In the genomic region with DNA sequence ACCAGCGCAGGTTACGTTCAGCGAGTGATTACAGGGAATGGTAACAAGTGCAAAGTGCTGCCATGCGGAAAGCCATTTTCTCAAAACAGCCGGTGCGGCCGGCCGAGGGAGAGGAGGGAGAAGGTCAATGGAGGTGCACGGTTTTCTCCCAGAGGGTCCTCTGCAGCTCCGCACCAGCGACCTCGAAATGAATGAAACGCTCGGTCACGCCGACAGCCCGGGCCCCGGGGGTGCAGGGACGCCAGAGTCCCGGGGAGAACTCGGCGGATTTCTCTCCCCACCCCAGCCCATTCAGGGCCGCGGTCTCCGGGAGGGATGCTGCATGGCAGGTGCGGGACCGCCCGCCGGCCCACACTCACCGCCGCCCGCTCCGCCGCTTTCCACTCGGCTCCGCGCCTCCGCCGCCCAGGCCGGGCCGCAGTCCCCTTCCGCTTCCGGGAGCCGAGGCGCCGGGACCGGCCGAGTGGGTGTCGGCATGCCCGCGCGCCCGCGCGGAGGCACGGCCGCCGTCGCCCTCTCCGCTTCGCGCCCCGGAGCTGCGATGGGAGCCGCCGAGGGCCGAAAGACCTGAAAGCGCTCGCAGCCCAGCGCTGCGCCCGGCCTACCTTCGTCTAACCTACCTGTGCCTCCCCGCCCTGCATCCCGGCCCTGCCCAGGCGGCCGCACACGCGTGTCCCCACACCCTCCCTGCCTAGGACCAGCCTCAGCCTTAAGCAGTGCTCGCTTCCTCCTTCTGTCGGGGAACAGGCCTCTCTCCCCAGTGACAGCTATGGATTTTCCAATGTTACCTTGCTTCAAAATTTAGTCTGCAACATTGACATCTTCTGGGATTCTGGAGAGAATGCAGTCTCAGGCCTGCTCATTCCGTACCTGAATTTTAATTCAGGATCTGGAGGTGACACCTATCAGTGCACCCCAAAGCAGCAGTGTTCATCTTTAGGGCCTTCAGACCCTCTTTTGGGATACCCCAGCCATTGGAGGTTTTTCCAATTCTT, we compare ENCODE assay signal across 7 mouse cellular contexts. TPM values are rescaled to one million over a fixed set of nuclear protein-coding genes. Genes with fewer than 3 reads are reported as not detected.
DNase-seq lines count a peak whose midpoint lies in the region; ATAC-seq and TF ChIP-seq lines count a peak whose summit lies in the region.

A gene (minus strand): TSS at position 828 of the 995 bp plus-strand sequence.

- WGBS in kidney, adult 2 months = 1% methylated on average over 81 of the region's 82 CpGs
- WGBS in limb, embryonic 13.5 days = under 1% methylated on average over 65 of the region's 82 CpGs
- WGBS in midbrain, embryonic 15.5 days = under 1% methylated on average over 77 of the region's 82 CpGs

- H3K4me2 ChIP-seq in limb, embryonic 13.5 days (replicated peaks) = peak within 1 kb of the TSS; percentile 76
- H3K4me2 ChIP-seq in midbrain, embryonic 15.5 days = peak within 1 kb of the TSS; percentile 70

- no peak for TF ChIP-seq CTCF in kidney, adult 2 months (conservative IDR thresholded peaks at IDR 0.05; ENCODE audit: insufficient read depth, insufficient read length, low read depth, low read length)

- peak within 1 kb of the TSS; percentile 37 for H3K27ac ChIP-seq in kidney, adult 2 months (ENCODE audit: insufficient read depth, low read depth, low read length)
- H3K27ac ChIP-seq in limb, embryonic 13.5 days = peak within 1 kb of the TSS; percentile 76
- peak within 1 kb of the TSS; percentile 93 for H3K27ac ChIP-seq in midbrain, embryonic 15.5 days

- peak within 1 kb of the TSS; percentile 90 for H3K9ac ChIP-seq in limb, embryonic 13.5 days
- H3K9ac ChIP-seq in midbrain, embryonic 15.5 days = peak within 1 kb of the TSS; percentile 79

- H3K27me3 ChIP-seq in kidney, adult 2 months (replicated peaks; ENCODE audit: control insufficient read depth, insufficient read depth, low read length) = no peaks in the 10 kb centered on the region; the same call in 1 of the 2 replicates
- H3K27me3 ChIP-seq in limb, embryonic 13.5 days = no peaks in the 10 kb centered on the region
- H3K27me3 ChIP-seq in midbrain, embryonic 15.5 days (replicated peaks) = no peaks in the 10 kb centered on the region

- DNase-seq in adrenal gland, adult 8-10 months = peak; percentile 59
- DNase-seq in embryo, embryonic 9.5 days (ENCODE audit: extremely low spot score) = peak; percentile 69
- peak; percentile 84 to 88 for DNase-seq in heart, adult 18-20 months
- peak; percentile 88 for DNase-seq in kidney, adult 2 months
- DNase-seq in spleen, adult 18-20 months = peak; percentile 64 to 77

- H3K4me3 ChIP-seq in kidney, adult 2 months (ENCODE audit: insufficient read depth, low read depth, low read length) = peak within 1 kb of the TSS; percentile 70
- H3K4me3 ChIP-seq in limb, embryonic 13.5 days = peak within 1 kb of the TSS; percentile 82
- H3K4me3 ChIP-seq in midbrain, embryonic 15.5 days = peak within 1 kb of the TSS; percentile 64

- H3K4me1 ChIP-seq in kidney, adult 2 months (ENCODE audit: control insufficient read depth, insufficient read depth, low read length) = peaks cover 3% of the 10 kb centered on the region; the same call in 1 of the 2 replicates
- H3K4me1 ChIP-seq in limb, embryonic 13.5 days = peaks cover 17% of the 10 kb centered on the region
- peaks cover 21% of the 10 kb centered on the region for H3K4me1 ChIP-seq in midbrain, embryonic 15.5 days

- H3K36me3 ChIP-seq in kidney, adult 2 months (ENCODE audit: control insufficient read depth, insufficient read depth, low read length) = no peaks in the 10 kb centered on the region
- H3K36me3 ChIP-seq in limb, embryonic 13.5 days = no peaks in the 10 kb centered on the region
- no peaks in the 10 kb centered on the region for H3K36me3 ChIP-seq in midbrain, embryonic 15.5 days (replicated peaks)

- no peaks in the 10 kb centered on the region for H3K9me3 ChIP-seq in limb, embryonic 13.5 days
- no peaks in the 10 kb centered on the region for H3K9me3 ChIP-seq in midbrain, embryonic 15.5 days

- TF ChIP-seq POLR2A in kidney, adult 2 months (IDR thresholded peaks at IDR 0.05; ENCODE audit: low read depth, low read length) = no peak

- ATAC-seq in limb, embryonic 13.5 days (ENCODE audit: low FRiP score, low read depth) = peak; percentile 85
- ATAC-seq in midbrain, embryonic 15.5 days (replicated peaks) = peak; percentile 94

RNA-seq across cellular contexts. Expression of the gene that starts here (rescaled TPM):
- total RNA-seq in adrenal gland, adult 8-10 months (2022) = 10 to 100 TPM; 16.3 to 17.9 (median 17.0) TPM
- total RNA-seq in heart, adult 18-20 months (2021) = 10 to 100 TPM in 1 of 2 experiments, 1 to 10 TPM in 1; 9.3 to 10.0 TPM
- 3.4 and 3.6 TPM in 2 replicates for polyA plus RNA-seq in kidney, adult 2 months (2012; rRNA removed)
- 13.5 and 13.8 TPM in 2 replicates for polyA plus RNA-seq in limb, embryonic 13.5 days (2015; fragmentation: Nextera tagmentation; extraction: Ambion mirVana)
- polyA plus RNA-seq in midbrain, embryonic 15.5 days (2015; fragmentation: Nextera tagmentation; extraction: Ambion mirVana) = 16.9 and 18.8 TPM in 2 replicates

Comparison
In these comparisons a context has a peak if more than half of its experiments do, and no peak if none do; other contexts are left out.
1. Peak in every context shown above with its lines: DNase-seq, ATAC-seq, H3K4me3 ChIP-seq and H3K27ac ChIP-seq.
2. H3K27ac ChIP-seq: peak in every context shown above with its lines; median percentile 93 in midbrain, embryonic 15.5 days; 76 in limb, embryonic 13.5 days; 37 in kidney, adult 2 months.